Mouse (Mus musculus): ENCODE measurements around the gene Exoc3l. TPM values are rescaled to one million over a fixed set of nuclear protein-coding genes. Genes with fewer than 3 reads are reported as not detected.

Gene Exoc3l
- 0.38 and 5.9 TPM in 2 replicates for total RNA-seq (2015; ENCODE audit: low replicate concordance)
- 15.0 and 26.8 TPM in 2 replicates for total RNA-seq (2017; ENCODE audit: low replicate concordance)

DNA sequence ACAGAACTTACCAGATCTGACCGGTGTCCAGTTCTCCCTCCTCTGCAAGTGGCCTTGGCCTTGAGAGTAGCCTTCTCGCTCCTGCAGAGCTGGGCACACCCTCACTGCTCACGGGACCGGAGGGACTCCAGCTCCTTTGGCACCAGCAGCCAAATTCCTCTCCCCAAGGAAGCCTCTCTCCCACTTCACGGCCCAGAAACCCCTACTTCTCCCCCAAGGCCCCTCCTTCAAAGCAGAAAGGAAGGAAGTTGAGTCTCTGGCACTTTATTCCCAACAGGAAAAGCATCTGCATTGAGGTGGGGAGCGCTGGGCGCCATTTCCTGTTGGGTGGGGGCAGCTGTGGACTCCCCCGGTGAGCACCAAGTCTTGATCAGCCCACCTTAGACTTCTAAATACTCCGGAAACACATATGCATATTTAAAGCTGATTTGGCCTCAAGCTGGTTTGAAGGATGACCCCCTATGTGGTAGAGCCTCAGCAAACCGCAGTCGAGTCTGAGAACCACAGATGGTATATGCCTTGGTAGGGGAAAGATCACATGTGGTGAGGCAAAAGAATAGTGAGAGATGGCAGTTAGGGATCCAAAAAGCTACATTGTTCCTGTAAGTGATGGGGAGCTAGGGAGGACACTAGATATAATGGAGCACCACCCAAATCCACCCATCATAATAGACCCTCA, at the start of gene Exoc3l:
Exoc3l (minus strand) TSS at position 207 of the 679 bp plus-strand sequence.
- no peak for ATAC-seq (replicated peaks; ENCODE audit: low FRiP score, poor library complexity, severe bottlenecking)

DNA sequence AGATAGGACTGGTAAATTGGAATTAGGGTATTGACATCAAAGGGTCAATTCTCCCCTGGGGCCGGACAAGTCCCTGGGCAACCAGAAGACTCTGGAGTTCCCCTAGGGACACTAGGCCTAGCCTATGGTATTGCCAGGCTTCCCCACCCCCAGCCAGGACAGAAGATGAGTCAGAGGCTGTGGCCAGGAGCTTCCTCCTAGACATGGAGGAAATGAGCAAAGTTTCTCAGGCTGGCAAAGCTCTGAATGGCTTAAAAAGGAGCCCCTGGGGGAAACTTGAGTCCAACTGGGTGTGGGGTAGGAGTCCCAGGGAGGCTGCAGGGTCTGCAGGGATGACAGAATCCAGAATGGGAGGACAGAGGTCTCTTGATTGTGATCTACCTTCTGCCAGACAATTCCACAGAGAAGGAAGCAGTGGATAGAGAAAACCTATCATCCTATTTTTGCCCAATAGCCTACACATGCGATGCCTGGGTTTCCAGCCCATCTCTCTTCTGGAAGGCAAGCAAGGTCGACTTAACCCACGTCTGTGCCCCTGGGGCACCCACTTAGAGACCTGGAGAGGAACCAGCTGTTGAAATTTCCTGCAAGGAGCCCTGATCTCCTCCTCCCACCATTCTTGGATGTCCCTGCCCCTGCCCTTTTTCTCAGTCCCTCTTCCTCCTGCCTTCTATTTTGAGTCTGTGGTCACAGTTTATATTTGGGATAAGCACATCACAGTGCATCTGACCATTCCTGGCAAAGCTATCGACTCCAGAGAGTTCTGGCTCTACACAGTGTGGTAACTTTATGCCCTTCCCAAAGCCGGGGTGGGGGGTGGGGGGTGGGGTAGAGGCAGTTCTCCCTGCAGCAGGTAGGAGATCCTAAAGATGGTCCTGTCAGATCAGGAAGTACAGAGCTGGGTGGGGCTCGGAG, 49.4 kb upstream of the Exoc3l start:
- ATAC-seq (replicated peaks; ENCODE audit: low FRiP score, poor library complexity, severe bottlenecking) = no peak

DNA sequence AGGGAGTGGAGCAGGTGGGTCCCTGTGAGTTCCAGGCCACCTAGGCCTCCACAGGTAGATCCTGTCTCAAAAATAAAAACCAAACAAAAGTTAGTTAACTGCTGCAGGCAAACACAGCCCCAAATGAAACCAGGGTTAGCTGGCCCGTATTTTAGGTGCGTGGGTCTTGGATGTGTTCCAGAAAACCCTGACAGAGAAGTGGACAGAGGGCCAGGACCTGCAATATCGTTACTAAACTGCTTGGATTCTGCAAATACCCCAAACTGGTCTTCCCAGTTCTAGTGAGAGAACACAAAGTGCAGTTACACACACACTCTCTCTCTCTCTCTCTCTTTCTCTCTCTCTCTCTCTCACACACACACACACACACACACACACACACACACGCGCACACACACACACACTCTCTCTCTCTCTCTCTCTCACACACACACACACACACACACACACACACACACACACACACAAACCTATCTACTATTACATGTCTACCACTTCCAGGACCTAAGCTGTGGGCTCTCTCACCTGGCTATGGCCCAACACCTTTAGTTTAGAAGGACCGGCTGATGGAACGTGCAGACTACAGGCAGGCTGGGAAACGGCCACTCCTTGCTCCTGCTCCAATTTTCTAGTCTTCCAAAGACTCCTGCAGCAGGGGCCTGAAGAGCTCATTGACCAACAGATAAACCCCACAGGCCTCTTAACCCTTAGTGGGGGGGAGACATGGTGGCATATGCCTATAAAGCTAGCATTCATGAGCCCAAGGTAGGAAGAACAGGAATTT, 48.1 kb upstream of the Exoc3l start:
- ATAC-seq (replicated peaks; ENCODE audit: low FRiP score, poor library complexity, severe bottlenecking) = no peak

- no peak for ATAC-seq (replicated peaks; ENCODE audit: low FRiP score, poor library complexity, severe bottlenecking)
Measured at GRCm38 (mm10) chr8:105342768-105343167, 46.9 kb upstream of the Exoc3l start.

GRCm38 (mm10) chr8:105341399-105341798, 45.5 kb upstream of the Exoc3l start:
- no peak for ATAC-seq (replicated peaks; ENCODE audit: low FRiP score, poor library complexity, severe bottlenecking)

GRCm38 (mm10) chr8:105339886-105340635, 44.2 kb upstream of the Exoc3l start:
- ATAC-seq (replicated peaks; ENCODE audit: low FRiP score, poor library complexity, severe bottlenecking) = no peak

GRCm38 (mm10) chr8:105338992-105339391, 43.1 kb upstream of the Exoc3l start:
- ATAC-seq (replicated peaks; ENCODE audit: low FRiP score, poor library complexity, severe bottlenecking) = no peak

DNA sequence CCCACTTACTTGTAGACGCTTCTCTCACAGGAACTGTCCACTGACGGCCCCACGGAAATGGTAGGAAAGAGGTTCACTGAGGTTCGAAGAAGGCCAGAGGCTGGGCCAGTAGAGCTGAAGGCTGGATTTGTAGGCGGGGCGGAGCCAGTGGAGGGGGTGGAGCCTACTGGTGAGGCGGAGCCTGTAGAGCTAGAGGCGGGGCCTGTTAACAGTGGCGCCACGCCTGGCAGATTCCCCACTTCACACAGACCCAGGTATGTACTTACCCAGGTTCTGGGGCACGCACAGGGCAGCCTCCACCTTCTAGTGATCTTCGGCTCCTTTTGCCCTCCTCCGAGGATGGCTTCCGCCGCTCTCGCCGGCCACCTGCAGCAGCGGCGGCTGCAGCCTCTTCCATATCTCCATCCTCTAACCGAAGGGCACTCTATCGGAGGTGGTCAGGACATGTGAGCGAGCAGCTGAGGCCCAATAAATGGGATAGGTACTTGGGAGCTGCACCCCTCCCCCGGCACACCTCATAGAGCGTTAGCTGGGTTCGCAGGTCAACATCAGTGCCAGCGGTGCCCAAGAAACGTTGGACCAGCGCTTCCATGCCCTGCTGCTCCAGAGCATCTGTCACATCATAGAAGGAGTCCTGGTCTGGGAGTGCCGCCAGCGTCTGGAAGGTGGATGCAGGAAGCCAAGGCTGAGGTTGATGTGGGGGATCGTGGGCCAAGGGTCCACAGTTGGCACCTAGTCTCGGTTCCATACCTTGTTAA, 40.7 kb upstream of the Exoc3l start:
- peak; percentile 32; the same call in 1 of the 2 replicates for ATAC-seq (replicated peaks; ENCODE audit: low FRiP score, poor library complexity, severe bottlenecking)

GRCm38 (mm10) chr8:105332523-105332922, 36.6 kb upstream of the Exoc3l start:
- no peak for ATAC-seq (replicated peaks; ENCODE audit: low FRiP score, poor library complexity, severe bottlenecking)

GRCm38 (mm10) chr8:105331931-105332330, 36.0 kb upstream of the Exoc3l start:
- ATAC-seq (replicated peaks; ENCODE audit: low FRiP score, poor library complexity, severe bottlenecking) = no peak

DNA sequence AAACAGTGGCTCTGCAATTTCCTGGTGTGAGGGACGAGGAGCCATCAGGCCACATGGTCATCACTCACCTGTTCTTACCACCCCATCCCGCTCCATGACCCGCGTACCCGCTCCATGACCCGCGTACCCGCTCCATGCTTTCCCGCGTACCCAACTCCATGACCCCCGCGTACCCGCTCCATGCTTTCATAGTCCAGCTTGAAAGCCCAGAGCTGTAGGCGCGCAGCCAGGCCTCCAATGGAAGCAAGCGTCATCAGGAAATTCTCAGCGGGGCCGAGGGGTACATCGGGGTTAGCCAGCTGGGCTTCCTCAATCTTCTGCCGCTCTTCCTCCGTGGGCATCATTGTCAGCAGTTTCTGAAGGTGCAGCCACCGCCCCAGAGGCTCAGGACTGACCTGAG, 35.6 kb upstream of the Exoc3l start:
- ATAC-seq (replicated peaks; ENCODE audit: low FRiP score, poor library complexity, severe bottlenecking) = no peak

DNA sequence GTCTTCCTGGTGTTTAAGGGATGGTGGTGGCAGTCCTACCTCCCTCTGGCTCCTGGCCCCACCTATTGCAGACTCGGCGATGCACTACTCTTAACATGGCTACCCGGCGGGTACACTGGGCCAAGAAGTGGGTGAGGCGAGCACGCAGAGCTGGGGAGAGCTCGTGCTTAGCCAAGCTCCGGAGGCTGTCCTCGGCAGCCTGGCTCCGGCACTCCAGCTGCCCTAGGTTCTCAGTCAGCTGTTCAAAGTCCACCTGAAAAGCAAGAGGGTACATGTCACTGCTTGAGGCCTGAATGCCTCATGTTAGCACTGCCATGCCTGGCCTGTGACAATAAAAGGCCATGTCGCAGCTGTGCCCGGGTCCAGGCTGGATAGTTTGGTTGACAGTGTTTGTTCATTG, 34.4 kb upstream of the Exoc3l start:
- no peak for ATAC-seq (replicated peaks; ENCODE audit: low FRiP score, poor library complexity, severe bottlenecking)

DNA sequence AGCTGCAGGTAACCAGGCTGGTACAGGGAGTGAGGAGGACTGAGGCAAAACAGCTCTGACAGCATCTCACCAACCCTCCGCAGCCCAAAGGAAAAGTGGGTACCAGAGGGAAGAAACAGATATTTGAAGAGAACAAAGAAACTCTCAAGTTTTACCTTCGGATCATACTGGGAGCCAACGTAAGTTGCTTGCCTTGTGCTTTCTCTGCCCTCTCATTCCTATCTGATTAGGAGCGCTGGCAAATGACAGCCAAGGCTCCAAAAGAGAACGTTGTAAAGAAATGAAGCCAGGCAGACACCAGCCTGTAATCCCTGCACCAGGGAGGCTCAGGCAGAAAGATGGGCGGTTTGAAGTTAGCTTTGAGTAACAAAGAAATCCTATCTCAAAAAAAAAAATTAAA, 31.1 kb upstream of the Exoc3l start:
- ATAC-seq (replicated peaks; ENCODE audit: low FRiP score, poor library complexity, severe bottlenecking) = no peak

- ATAC-seq (replicated peaks; ENCODE audit: low FRiP score, poor library complexity, severe bottlenecking) = peak; percentile 81
Measured at GRCm38 (mm10) chr8:105326141-105326672, 30.3 kb upstream of the Exoc3l start, which contains the start of the genes Lrrc29 and Tmem208. Lrrc29 (minus strand) TSS chr8:105326278. Tmem208 (plus strand) TSS chr8:105326354.

GRCm38 (mm10) chr8:105325641-105326093, 29.8 kb upstream of the Exoc3l start:
- ATAC-seq (replicated peaks; ENCODE audit: low FRiP score, poor library complexity, severe bottlenecking) = peak; percentile 16

DNA sequence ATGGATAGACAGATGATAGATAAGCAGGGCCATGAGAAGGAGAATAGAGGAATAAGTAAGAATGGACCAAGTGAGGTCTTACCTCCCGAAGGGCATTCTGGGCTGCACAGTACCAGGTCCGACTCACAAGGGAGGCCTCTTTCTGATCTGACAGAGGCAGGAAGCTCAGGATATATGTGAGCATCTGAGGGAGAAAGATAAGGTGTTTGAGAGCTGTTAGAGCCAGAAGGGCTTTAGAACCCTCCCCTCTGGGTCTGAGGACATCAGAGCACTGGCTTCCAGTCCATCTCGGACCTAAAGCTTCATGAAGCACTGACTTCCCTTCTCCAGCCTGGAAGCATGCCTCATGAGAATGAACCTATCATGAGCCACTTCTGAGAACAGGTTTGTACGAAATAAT, 27.3 kb upstream of the Exoc3l start:
- ATAC-seq (replicated peaks; ENCODE audit: low FRiP score, poor library complexity, severe bottlenecking) = peak; percentile 75

- no peak for ATAC-seq (replicated peaks; ENCODE audit: low FRiP score, poor library complexity, severe bottlenecking)
Measured at GRCm38 (mm10) chr8:105318662-105319190, 22.8 kb upstream of the Exoc3l start.

- ATAC-seq (replicated peaks; ENCODE audit: low FRiP score, poor library complexity, severe bottlenecking) = no peak
Measured at GRCm38 (mm10) chr8:105317941-105318340, 22.0 kb upstream of the Exoc3l start.

All from erythroblast, adult 5-6 weeks (primary cell).